Mouse (Mus musculus): ENCODE data around the gene Trp53. TPM values are rescaled to one million over a fixed set of nuclear protein-coding genes. Genes with fewer than 3 reads are reported as not detected.
"Not testable (repeated sequence)": the region's sequence is repeated elsewhere in the genome, so short reads cannot be mapped to it uniquely, and the experiment has no call there.

Gene Trp53
- 36.7 and 38.4 TPM in 2 replicates for polyA plus RNA-seq (2012; rRNA removed)

- peak; percentile 87 to 94 for DNase-seq (ENCODE audit: extremely low spot score in 1 of 2, low spot score in 1 of 2)
Observed at GRCm38 (mm10) chr11:69580091-69580514, at the start of gene Trp53, which contains the start of gene Wrap53. Gene Trp53 (plus strand): TSS chr11:69580359. Gene Wrap53 (minus strand): TSS chr11:69580255.

- DNase-seq (ENCODE audit: extremely low spot score in 1 of 2, low spot score in 1 of 2) = not testable (repeated sequence)
Observed at GRCm38 (mm10) chr11:69530755-69531154, 49.4 kb upstream of the Trp53 start.

GRCm38 (mm10) chr11:69532480-69533150, 47.5 kb upstream of the Trp53 start:
- DNase-seq (ENCODE audit: extremely low spot score in 1 of 2, low spot score in 1 of 2) = no peak

GRCm38 (mm10) chr11:69534990-69535389, 45.2 kb upstream of the Trp53 start:
- no peak for DNase-seq (ENCODE audit: extremely low spot score in 1 of 2, low spot score in 1 of 2)

GRCm38 (mm10) chr11:69540700-69541099, 39.5 kb upstream of the Trp53 start:
- no peak for DNase-seq (ENCODE audit: extremely low spot score in 1 of 2, low spot score in 1 of 2)

- DNase-seq (ENCODE audit: extremely low spot score in 1 of 2, low spot score in 1 of 2) = not testable (repeated sequence)
Observed at GRCm38 (mm10) chr11:69541741-69542140, 38.4 kb upstream of the Trp53 start.

- DNase-seq (ENCODE audit: extremely low spot score in 1 of 2, low spot score in 1 of 2) = no peak
Observed at GRCm38 (mm10) chr11:69543598-69543997, 36.6 kb upstream of the Trp53 start.

- DNase-seq (ENCODE audit: extremely low spot score in 1 of 2, low spot score in 1 of 2) = no peak
Observed at GRCm38 (mm10) chr11:69545957-69546356, 34.2 kb upstream of the Trp53 start.

- DNase-seq (ENCODE audit: extremely low spot score in 1 of 2, low spot score in 1 of 2) = peak in 1 of 2 experiments; percentile 81
Observed at GRCm38 (mm10) chr11:69546423-69547053, 33.6 kb upstream of the Trp53 start.

GRCm38 (mm10) chr11:69547071-69547470, 33.1 kb upstream of the Trp53 start:
- DNase-seq (ENCODE audit: extremely low spot score in 1 of 2, low spot score in 1 of 2) = peak in 1 of 2 experiments; percentile 66

- DNase-seq (ENCODE audit: extremely low spot score in 1 of 2, low spot score in 1 of 2) = no peak
Observed at GRCm38 (mm10) chr11:69549060-69549656, 31.0 kb upstream of the Trp53 start, which contains the start of gene Dnah2. Gene Dnah2 (minus strand): TSS chr11:69549110.

GRCm38 (mm10) chr11:69551310-69551709, 28.8 kb upstream of the Trp53 start:
- DNase-seq (ENCODE audit: extremely low spot score in 1 of 2, low spot score in 1 of 2) = no peak

- peak in 1 of 2 experiments; percentile 66 for DNase-seq (ENCODE audit: extremely low spot score in 1 of 2, low spot score in 1 of 2)
Observed at GRCm38 (mm10) chr11:69552622-69553340, 27.4 kb upstream of the Trp53 start.

GRCm38 (mm10) chr11:69553341-69553721, 26.8 kb upstream of the Trp53 start:
- no peak for DNase-seq (ENCODE audit: extremely low spot score in 1 of 2, low spot score in 1 of 2)

GRCm38 (mm10) chr11:69554539-69555140, 25.5 kb upstream of the Trp53 start:
- DNase-seq (ENCODE audit: extremely low spot score in 1 of 2, low spot score in 1 of 2) = no peak

GRCm38 (mm10) chr11:69557381-69557958, 22.7 kb upstream of the Trp53 start:
- no peak for DNase-seq (ENCODE audit: extremely low spot score in 1 of 2, low spot score in 1 of 2)

- DNase-seq (ENCODE audit: extremely low spot score in 1 of 2, low spot score in 1 of 2) = no peak
Observed at GRCm38 (mm10) chr11:69558756-69559155, 21.4 kb upstream of the Trp53 start.

GRCm38 (mm10) chr11:69559183-69559582, 21.0 kb upstream of the Trp53 start:
- no peak for DNase-seq (ENCODE audit: extremely low spot score in 1 of 2, low spot score in 1 of 2)

GRCm38 (mm10) chr11:69559851-69560765, 20.1 kb upstream of the Trp53 start, which contains the start of gene Efnb3:
Gene Efnb3 (minus strand): TSS chr11:69560205.
- peak in 1 of 2 experiments; percentile 50 for DNase-seq (ENCODE audit: extremely low spot score in 1 of 2, low spot score in 1 of 2)

Measured in frontal cortex, adult 2 months (tissue).